8 mouse cellular contexts compared by ENCODE assay signal in genomic region chr1:55086868-55087400, GRCm38 (mm10). TPM values are rescaled to one million over a fixed set of nuclear protein-coding genes. Genes with fewer than 3 reads are reported as not detected.
DNase-seq lines count a peak whose midpoint lies in the region; ATAC-seq and TF ChIP-seq lines count a peak whose summit lies in the region.

No protein-coding gene starts in this region.

- peak overlapping the region; percentile 96 for H3K27ac ChIP-seq in testis, adult 2 months (ENCODE audit: control insufficient read depth, insufficient read depth, low read depth, low read length)
- peak overlapping the region; percentile 98; the same call in 1 of the 2 replicates for H3K27ac ChIP-seq in cortical plate, adult 2 months (ENCODE audit: insufficient read depth, low read length)
- peak overlapping the region; percentile 99 for H3K27ac ChIP-seq in heart, embryonic 11.5 days (ENCODE audit: low read depth, low read length)
- H3K27ac ChIP-seq in kidney, embryonic 16.5 days (ENCODE audit: low read length) = peak overlapping the region; percentile 97

- H3K9me3 ChIP-seq in heart, embryonic 11.5 days (replicated peaks; ENCODE audit: control insufficient read depth, low read length) = no peaks in the 10 kb centered on the region
- peaks cover 5% of the 10 kb centered on the region; the same call in 1 of the 2 replicates for H3K9me3 ChIP-seq in kidney, embryonic 16.5 days (ENCODE audit: low read length)
- no peaks in the 10 kb centered on the region; the same call in 1 of the 2 replicates for H3K9me3 ChIP-seq in megakaryocyte, embryonic 14.5 days

- no peak for TF ChIP-seq POLR2A in testis, adult 2 months (IDR thresholded peaks at IDR 0.05; ENCODE audit: control insufficient read depth, low read depth, low read length)
- no peak for TF ChIP-seq POLR2A in cortical plate, adult 2 months (IDR thresholded peaks at IDR 0.05; ENCODE audit: extremely low read depth, insufficient read depth, low read length)

- no peak for TF ChIP-seq CTCF in testis, adult 2 months (IDR thresholded peaks at IDR 0.05; ENCODE audit: control insufficient read depth, insufficient read depth, insufficient replicate concordance, low read depth, low read length)
- no peak for TF ChIP-seq CTCF in cortical plate, adult 2 months (IDR thresholded peaks at IDR 0.05; ENCODE audit: extremely low read depth, insufficient read depth, low read length)

- ATAC-seq in heart, embryonic 11.5 days (replicated peaks; ENCODE audit: insufficient number of reproducible peaks, low FRiP score, low TSS enrichment) = no peak
- ATAC-seq in kidney, embryonic 16.5 days (ENCODE audit: low FRiP score, low TSS enrichment) = no peak; the same call in 1 of the 2 replicates

- H3K9ac ChIP-seq in heart, embryonic 11.5 days (ENCODE audit: low read depth, low read length) = peak overlapping the region; percentile 98
- H3K9ac ChIP-seq in kidney, embryonic 16.5 days (replicated peaks; ENCODE audit: low read length) = peak overlapping the region; percentile 98

- no peaks in the 10 kb centered on the region; the same call in 1 of the 2 replicates for H3K36me3 ChIP-seq in testis, adult 2 months (ENCODE audit: control insufficient read depth, insufficient read depth, low read length)
- peaks cover 33% of the 10 kb centered on the region for H3K36me3 ChIP-seq in heart, embryonic 11.5 days (ENCODE audit: control insufficient read depth, insufficient read depth, low read length)
- H3K36me3 ChIP-seq in kidney, embryonic 16.5 days (ENCODE audit: insufficient read depth, low read length) = peaks cover 40% of the 10 kb centered on the region
- H3K36me3 ChIP-seq in megakaryocyte, embryonic 14.5 days (replicated peaks; ENCODE audit: low read length) = peaks cover 51% of the 10 kb centered on the region

- H3K27me3 ChIP-seq in testis, adult 2 months (ENCODE audit: control insufficient read depth, insufficient read depth, low read length) = no peaks in the 10 kb centered on the region
- no peaks in the 10 kb centered on the region for H3K27me3 ChIP-seq in heart, embryonic 11.5 days (ENCODE audit: control insufficient read depth, insufficient read depth, low read length)
- no peaks in the 10 kb centered on the region for H3K27me3 ChIP-seq in kidney, embryonic 16.5 days (ENCODE audit: insufficient read depth, low read length)
- H3K27me3 ChIP-seq in megakaryocyte, embryonic 14.5 days (replicated peaks) = no peaks in the 10 kb centered on the region

- peak overlapping the region; percentile 87 for H3K4me2 ChIP-seq in heart, embryonic 11.5 days
- peak overlapping the region; percentile 81 for H3K4me2 ChIP-seq in kidney, embryonic 16.5 days (replicated peaks; ENCODE audit: low read depth, low read length)

- 1% methylated on average over 13 of the region's 13 CpGs for WGBS in heart, embryonic 11.5 days (ENCODE audit: insufficient replicate concordance)
- WGBS in kidney, embryonic 16.5 days = 1% methylated on average over 13 of the region's 13 CpGs

- peaks cover 19% of the 10 kb centered on the region for H3K4me1 ChIP-seq in testis, adult 2 months (ENCODE audit: control insufficient read depth, insufficient read depth, low read length)
- H3K4me1 ChIP-seq in cortical plate, adult 2 months (ENCODE audit: control insufficient read depth, insufficient read depth, low read length) = peaks cover 2% of the 10 kb centered on the region; the same call in 1 of the 2 replicates
- H3K4me1 ChIP-seq in heart, embryonic 11.5 days (ENCODE audit: control insufficient read depth, insufficient read depth, low read length) = peaks cover 19% of the 10 kb centered on the region
- H3K4me1 ChIP-seq in kidney, embryonic 16.5 days (ENCODE audit: insufficient read depth, low read length) = peaks cover 30% of the 10 kb centered on the region
- peaks cover 47% of the 10 kb centered on the region for H3K4me1 ChIP-seq in megakaryocyte, embryonic 14.5 days

- H3K4me3 ChIP-seq in testis, adult 2 months (ENCODE audit: control insufficient read depth, low read depth, low read length) = peak overlapping the region; percentile 99
- H3K4me3 ChIP-seq in cortical plate, adult 2 months (ENCODE audit: insufficient read depth, low read length) = peak overlapping the region; percentile 96
- peak overlapping the region; percentile 98 for H3K4me3 ChIP-seq in heart, embryonic 11.5 days (ENCODE audit: low read depth, low read length)
- H3K4me3 ChIP-seq in kidney, embryonic 16.5 days (ENCODE audit: low read length) = peak overlapping the region; percentile 97
- peak overlapping the region; percentile 97 for H3K4me3 ChIP-seq in megakaryocyte, embryonic 14.5 days (replicated peaks)

- DNase-seq in testis, postnatal 10 days (ENCODE audit: low spot score) = no peak
- DNase-seq in yolk sac, embryonic 10.5 days (ENCODE audit: low spot score) = peak; percentile 75
- DNase-seq in T-cell, adult 2 months (ENCODE audit: low spot score) = no peak

RNA-seq across cellular contexts. Expression of gene Hspe1, which starts 1.0 kb away (rescaled TPM):
- polyA plus RNA-seq in testis, adult 2 months (2012; rRNA removed) = 15.7 and 17.2 TPM in 2 replicates
- polyA plus RNA-seq in cortical plate, adult 2 months (2012; rRNA removed) = 141 and 142 TPM in 2 replicates
- polyA plus RNA-seq in heart, embryonic 11.5 days (2014; fragmentation: Nextera tagmentation; extraction: Ambion mirVana) = 428 and 433 TPM in 2 replicates
- 404 and 411 TPM in 2 replicates for polyA plus RNA-seq in kidney, embryonic 16.5 days (2015; fragmentation: Nextera tagmentation; extraction: Ambion mirVana)
- polyA plus RNA-seq in megakaryocyte, embryonic 14.5 days (2012; ENCODE audit: insufficient read depth, low replicate concordance) = 21.9 and 66.1 TPM in 2 replicates

RNA-seq across cellular contexts. Expression of gene Hspd1, which starts 1.1 kb away (rescaled TPM):
- 10.3 and 12.8 TPM in 2 replicates for polyA plus RNA-seq in testis, adult 2 months (2012; rRNA removed)
- polyA plus RNA-seq in cortical plate, adult 2 months (2012; rRNA removed) = 97.7 and 98.4 TPM in 2 replicates
- 452 and 498 TPM in 2 replicates for polyA plus RNA-seq in heart, embryonic 11.5 days (2014; fragmentation: Nextera tagmentation; extraction: Ambion mirVana)
- 480 and 498 TPM in 2 replicates for polyA plus RNA-seq in kidney, embryonic 16.5 days (2015; fragmentation: Nextera tagmentation; extraction: Ambion mirVana)
- polyA plus RNA-seq in megakaryocyte, embryonic 14.5 days (2012; ENCODE audit: insufficient read depth, low replicate concordance) = 11.8 and 31.5 TPM in 2 replicates

RNA-seq across cellular contexts. Expression of gene Coq10b, which starts 34.4 kb away (rescaled TPM):
- 16.0 and 20.5 TPM in 2 replicates for polyA plus RNA-seq in testis, adult 2 months (2012; rRNA removed)
- polyA plus RNA-seq in cortical plate, adult 2 months (2012; rRNA removed) = 29.1 and 34.7 TPM in 2 replicates
- polyA plus RNA-seq in heart, embryonic 11.5 days (2014; fragmentation: Nextera tagmentation; extraction: Ambion mirVana) = 27.5 and 29.2 TPM in 2 replicates
- polyA plus RNA-seq in kidney, embryonic 16.5 days (2015; fragmentation: Nextera tagmentation; extraction: Ambion mirVana) = 15.3 and 16.5 TPM in 2 replicates
- 0.99 and 9.1 TPM in 2 replicates for polyA plus RNA-seq in megakaryocyte, embryonic 14.5 days (2012; ENCODE audit: insufficient read depth, low replicate concordance)

RNA-seq across cellular contexts. Expression of gene Mob4, which starts 44.1 kb away (rescaled TPM):
- 3.7 and 4.2 TPM in 2 replicates for polyA plus RNA-seq in testis, adult 2 months (2012; rRNA removed)
- polyA plus RNA-seq in cortical plate, adult 2 months (2012; rRNA removed) = 39.2 and 39.8 TPM in 2 replicates
- 119 and 120 TPM in 2 replicates for polyA plus RNA-seq in heart, embryonic 11.5 days (2014; fragmentation: Nextera tagmentation; extraction: Ambion mirVana)
- polyA plus RNA-seq in kidney, embryonic 16.5 days (2015; fragmentation: Nextera tagmentation; extraction: Ambion mirVana) = 134 and 139 TPM in 2 replicates
- 7.0 TPM in 1 of 2 replicates, not detected in the other for polyA plus RNA-seq in megakaryocyte, embryonic 14.5 days (2012; ENCODE audit: insufficient read depth, low replicate concordance)

RNA-seq across cellular contexts. Expression of gene Sf3b1, which starts 59.7 kb away (rescaled TPM):
- polyA plus RNA-seq in testis, adult 2 months (2012; rRNA removed) = 22.3 and 27.6 TPM in 2 replicates
- 172 and 177 TPM in 2 replicates for polyA plus RNA-seq in cortical plate, adult 2 months (2012; rRNA removed)
- 202 and 234 TPM in 2 replicates for polyA plus RNA-seq in heart, embryonic 11.5 days (2014; fragmentation: Nextera tagmentation; extraction: Ambion mirVana)
- polyA plus RNA-seq in kidney, embryonic 16.5 days (2015; fragmentation: Nextera tagmentation; extraction: Ambion mirVana) = 284 and 299 TPM in 2 replicates
- polyA plus RNA-seq in megakaryocyte, embryonic 14.5 days (2012; ENCODE audit: insufficient read depth, low replicate concordance) = 0.52 and 5.0 TPM in 2 replicates
